Mouse (Mus musculus): ENCODE measurements around the gene Gal3st2b.
"Not testable (repeated sequence)": the region's sequence is repeated elsewhere in the genome, so short reads cannot be mapped to it uniquely, and the experiment has no call there.

Gene Gal3st2b

GRCm38 (mm10) chr1:93918011-93918410, at the start of gene Gal3st2b:
Gene Gal3st2b (plus strand): TSS chr1:93918311.
- DNase-seq = not testable (repeated sequence)

DNA sequence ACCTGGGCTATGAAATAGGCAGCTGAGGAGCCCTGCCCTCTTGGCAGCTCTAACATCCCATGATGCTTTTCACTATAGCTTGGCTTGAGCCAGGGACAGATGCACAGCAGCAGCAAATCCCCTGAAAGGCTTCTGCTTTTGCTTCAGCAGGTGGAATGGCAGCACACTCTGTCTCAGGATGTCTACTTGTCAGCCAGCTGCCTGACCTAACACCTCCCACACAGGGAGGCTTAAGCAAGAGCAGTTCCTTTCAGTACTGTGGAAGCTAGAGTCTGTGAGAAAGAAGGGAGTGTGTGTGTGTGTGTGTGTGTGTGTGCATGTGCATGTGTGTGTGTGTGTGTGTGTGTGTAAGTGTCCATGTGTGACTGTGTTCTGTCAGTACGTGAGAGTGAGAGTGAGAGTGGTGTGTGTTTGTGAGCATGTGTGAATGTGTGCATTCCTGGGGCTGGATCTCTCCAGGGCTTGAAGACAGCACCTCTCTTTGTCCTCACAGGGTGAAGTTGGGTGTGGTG, 46.5 kb upstream of the Gal3st2b start:
- DNase-seq = not testable (repeated sequence)

- not testable (repeated sequence) for DNase-seq
Measured at GRCm38 (mm10) chr1:93874405-93874804, 43.7 kb upstream of the Gal3st2b start.

DNA sequence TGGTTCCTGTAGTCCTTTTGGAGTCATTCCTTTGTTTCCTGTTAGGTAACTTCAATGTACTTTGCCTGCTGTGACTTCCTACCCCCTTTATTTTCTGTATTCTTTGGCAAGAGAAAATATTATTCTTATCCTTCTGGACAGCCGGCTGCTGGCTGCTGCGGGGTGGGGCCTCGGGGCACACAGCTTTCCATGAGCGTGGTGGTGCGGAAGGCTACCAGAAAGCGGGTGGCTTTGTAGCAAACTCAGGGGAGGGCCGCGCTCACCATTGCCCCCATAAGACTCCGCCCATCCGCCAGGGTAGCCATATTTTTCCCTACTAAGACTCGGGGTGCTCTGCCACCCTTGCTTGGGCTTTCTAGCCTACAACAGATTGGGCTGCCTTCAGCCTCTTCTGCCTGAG, 36.3 kb upstream of the Gal3st2b start:
- DNase-seq = not testable (repeated sequence)

GRCm38 (mm10) chr1:93890936-93891335, 27.2 kb upstream of the Gal3st2b start:
- DNase-seq = not testable (repeated sequence)

GRCm38 (mm10) chr1:93897395-93897794, 20.7 kb upstream of the Gal3st2b start:
- DNase-seq = not testable (repeated sequence)

GRCm38 (mm10) chr1:93901291-93901690, 16.8 kb upstream of the Gal3st2b start:
- not testable (repeated sequence) for DNase-seq

DNA sequence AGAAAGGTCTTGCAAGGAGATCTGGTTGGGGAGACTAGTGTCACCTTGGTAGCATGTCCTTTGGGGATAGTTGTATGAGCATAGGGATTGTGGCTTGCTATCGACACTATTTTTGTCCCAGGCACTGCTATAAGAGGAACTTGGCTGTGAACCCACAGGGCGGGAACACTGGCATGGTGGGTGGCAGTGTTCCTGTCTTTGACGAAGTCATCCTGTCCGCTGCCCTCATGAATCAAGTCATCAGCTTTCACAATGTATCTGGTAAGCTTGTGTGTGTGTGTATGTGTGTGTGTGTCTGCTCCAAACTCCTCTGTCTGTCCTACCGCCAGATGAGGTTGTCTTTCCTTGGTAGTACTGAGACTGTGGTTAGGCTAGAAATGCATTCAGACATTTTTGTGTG, 11.4 kb upstream of the Gal3st2b start:
- DNase-seq = not testable (repeated sequence)

DNA sequence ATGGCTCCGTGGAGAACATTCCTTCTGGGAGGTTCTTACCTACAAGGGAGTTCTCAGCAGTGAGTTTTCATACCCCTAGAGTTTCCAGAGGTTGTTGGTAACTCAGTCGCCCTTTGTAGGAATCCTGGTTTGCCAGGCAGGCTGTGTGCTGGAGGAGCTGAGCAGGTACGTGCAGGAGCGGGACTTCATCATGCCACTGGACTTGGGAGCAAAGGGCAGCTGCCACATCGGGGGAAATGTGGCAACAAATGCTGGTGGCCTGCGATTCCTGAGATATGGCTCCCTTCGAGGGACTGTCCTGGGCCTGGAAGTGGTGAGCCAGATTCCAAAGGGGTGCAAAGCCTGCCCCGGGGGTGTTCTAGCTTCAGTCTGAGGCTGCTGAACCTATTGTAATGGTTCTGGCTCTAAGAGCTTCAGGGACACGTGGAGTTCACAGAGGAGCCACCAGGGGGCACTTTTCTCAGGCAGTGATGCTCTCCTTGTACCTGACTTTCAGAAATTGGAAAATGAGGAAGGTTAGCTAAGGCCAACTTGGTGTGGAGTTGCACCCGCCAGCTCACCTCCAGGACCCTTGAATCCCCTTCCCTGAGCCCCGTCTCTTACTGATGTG, 9.0 kb upstream of the Gal3st2b start:
- DNase-seq = not testable (repeated sequence)

GRCm38 (mm10) chr1:93911877-93912276, 6.2 kb upstream of the Gal3st2b start:
- DNase-seq = not testable (repeated sequence)

DNA sequence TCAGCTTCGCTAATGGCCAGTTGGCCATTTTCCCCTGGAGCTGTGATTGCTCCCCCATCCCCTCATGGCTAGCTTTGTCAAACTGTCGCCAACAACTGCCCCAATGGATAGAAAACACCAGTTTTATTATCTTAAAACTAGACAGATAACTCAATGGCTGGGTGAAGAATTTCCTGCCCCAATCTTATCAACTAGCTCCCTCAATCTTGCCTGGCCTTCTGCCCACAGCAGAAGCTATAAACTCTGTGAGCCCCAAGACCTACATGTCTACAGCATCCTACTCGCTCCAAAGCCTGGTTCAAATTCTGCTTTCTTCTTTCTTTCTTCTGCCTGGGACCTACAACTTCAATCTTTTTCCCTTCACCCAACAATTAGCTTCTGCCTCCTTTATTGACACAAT, 951 bp upstream of the Gal3st2b start:
- DNase-seq = not testable (repeated sequence)

GRCm38 (mm10) chr1:93918775-93919174, 664 bp downstream of the Gal3st2b start:
- DNase-seq = not testable (repeated sequence)

DNA sequence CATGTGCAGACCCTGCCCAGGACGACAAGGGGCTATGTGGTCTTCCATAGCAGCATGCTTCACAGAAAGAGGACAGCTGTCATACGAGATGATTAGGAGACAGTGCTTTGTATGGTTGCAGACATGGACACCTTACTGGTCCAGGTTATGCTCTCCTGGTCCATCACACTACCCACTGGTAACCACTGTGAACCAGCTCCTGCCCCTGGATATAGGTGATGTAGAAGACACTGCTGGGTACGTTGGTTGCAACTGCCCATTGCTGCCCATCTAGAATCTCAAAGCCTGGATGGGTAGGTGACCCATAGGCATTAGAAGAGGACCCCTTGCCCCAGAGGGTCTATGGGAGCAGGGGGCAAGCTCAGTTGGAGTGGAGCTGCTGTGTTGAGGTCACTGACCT, 1.2 kb downstream of the Gal3st2b start:
- not testable (repeated sequence) for DNase-seq

DNA sequence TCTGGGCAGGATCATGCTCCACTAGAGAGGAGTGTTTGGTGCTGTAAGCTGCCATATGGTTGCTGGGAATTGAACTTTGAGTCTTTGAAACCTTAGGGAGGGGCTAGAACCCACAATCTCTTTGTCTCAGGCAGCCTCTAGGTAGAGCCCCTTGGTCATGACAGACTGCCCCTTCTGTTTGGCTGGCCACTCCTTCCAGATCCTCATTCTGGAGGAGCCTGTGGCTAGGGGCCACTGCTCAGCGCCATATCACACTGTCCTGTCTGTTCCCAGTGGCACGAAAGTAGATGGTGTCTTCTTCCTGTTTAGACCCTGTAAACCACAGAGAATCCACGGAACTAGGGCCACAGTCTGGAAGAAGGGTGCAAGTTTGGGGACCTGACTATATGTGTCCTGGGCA, 4.5 kb downstream of the Gal3st2b start:
- not testable (repeated sequence) for DNase-seq

DNA sequence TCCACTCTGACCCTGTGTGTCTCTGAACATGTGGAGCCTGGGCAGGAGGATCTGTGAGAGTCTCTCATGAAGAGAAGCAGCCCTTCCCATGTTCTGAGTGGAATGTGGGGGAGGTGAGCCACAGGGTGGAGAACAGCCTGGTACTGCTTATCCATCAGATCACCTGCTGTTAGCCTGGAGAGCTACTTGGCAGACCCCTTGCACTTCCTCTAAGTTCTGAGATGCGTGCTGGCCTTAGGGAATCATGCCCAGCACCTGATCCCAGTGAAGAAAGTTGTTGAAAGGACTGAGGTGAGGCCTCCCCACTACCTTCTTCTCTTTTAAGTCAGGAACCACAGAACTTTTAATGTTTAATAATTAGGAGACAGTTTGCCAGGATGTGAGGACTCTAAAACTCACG, 5.0 kb downstream of the Gal3st2b start:
- DNase-seq = not testable (repeated sequence)

GRCm38 (mm10) chr1:93935378-93935777, 17.3 kb downstream of the Gal3st2b start:
- not testable (repeated sequence) for DNase-seq

- not testable (repeated sequence) for DNase-seq
Measured at GRCm38 (mm10) chr1:93937807-93938206, 19.7 kb downstream of the Gal3st2b start.

DNA sequence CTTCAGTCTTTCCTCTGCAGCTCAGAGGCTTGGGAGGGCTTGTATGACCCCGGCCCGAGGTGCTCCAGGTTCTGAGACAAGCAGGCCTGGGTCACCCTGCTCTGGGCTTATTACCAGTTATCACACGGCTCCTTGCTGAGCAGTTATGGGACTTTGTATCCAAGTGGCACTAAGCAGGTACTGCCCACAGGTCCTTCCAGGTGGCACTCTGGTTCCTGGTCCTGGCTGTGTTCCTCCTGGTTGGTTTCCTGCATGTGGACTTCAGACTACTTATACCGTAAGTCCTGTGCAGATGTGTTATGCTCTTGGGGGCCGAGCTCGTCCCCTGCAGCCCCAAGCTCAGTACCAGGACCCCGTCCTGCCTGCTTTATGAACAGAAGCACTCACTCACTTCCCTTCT, 20.3 kb downstream of the Gal3st2b start:
- DNase-seq = not testable (repeated sequence)

DNA sequence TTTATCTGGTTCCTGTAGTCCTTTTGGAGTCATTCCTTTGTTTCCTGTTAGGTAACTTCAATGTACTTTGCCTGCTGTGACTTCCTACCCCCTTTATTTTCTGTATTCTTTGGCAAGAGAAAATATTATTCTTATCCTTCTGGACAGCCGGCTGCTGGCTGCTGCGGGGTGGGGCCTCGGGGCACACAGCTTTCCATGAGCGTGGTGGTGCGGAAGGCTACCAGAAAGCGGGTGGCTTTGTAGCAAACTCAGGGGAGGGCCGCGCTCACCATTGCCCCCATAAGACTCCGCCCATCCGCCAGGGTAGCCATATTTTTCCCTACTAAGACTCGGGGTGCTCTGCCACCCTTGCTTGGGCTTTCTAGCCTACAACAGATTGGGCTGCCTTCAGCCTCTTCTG, 31.0 kb downstream of the Gal3st2b start:
- not testable (repeated sequence) for DNase-seq

- DNase-seq = not testable (repeated sequence)
Measured at GRCm38 (mm10) chr1:93966489-93966888, 48.4 kb downstream of the Gal3st2b start.

GRCm38 (mm10) chr1:93970380-93970779, 52.3 kb downstream of the Gal3st2b start:
- DNase-seq = not testable (repeated sequence)

DNA sequence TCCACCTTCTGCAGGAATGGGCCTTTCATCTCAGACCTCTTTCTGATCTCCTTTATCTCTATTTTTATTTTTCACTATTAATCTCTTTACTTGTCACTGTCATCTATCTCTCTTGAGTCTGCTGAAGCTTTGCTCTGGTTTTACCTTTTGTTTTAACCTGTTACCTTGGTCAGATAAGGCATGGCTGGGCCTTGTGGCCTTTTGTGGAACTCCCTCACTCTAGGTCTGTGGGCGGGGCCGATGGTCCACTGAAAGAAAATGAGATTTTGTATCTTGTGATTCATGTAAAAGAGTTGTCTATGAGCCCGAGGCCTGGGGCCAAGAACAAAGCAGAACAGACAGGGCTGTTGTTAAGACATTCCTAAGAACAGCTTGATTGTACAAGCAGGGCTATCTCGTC, 52.7 kb downstream of the Gal3st2b start:
- DNase-seq = not testable (repeated sequence)

DNA sequence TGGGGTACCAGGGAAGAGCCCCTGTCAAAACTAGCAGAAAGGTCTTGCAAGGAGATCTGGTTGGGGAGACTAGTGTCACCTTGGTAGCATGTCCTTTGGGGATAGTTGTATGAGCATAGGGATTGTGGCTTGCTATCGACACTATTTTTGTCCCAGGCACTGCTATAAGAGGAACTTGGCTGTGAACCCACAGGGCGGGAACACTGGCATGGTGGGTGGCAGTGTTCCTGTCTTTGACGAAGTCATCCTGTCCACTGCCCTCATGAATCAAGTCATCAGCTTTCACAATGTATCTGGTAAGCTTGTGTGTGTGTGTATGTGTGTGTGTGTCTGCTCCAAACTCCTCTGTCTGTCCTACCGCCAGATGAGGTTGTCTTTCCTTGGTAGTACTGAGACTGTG, 57.7 kb downstream of the Gal3st2b start:
- not testable (repeated sequence) for DNase-seq

DNA sequence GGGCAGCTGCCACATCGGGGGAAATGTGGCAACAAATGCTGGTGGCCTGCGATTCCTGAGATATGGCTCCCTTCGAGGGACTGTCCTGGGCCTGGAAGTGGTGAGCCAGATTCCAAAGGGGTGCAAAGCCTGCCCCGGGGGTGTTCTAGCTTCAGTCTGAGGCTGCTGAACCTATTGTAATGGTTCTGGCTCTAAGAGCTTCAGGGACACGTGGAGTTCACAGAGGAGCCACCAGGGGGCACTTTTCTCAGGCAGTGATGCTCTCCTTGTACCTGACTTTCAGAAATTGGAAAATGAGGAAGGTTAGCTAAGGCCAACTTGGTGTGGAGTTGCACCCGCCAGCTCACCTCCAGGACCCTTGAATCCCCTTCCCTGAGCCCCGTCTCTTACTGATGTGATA, 60.2 kb downstream of the Gal3st2b start:
- DNase-seq = not testable (repeated sequence)

- not testable (repeated sequence) for DNase-seq
Measured at GRCm38 (mm10) chr1:93980932-93981331, 62.8 kb downstream of the Gal3st2b start.

Data from thymus, adult 18-20 months (tissue).